Mouse (Mus musculus) olfactory bulb, adult 2 months (tissue): ENCODE data around the gene Mat2a. TPM values are rescaled to one million over a fixed set of nuclear protein-coding genes. Genes with fewer than 3 reads are reported as not detected.

Experiments used
- H3K27ac ChIP-seq: fragments of 200-500 bp; 2 replicates; pipeline ENCODE4 v1.5.1; 2012; ENCODE audit warnings: low read depth, low read length; ENCODE audit not compliant: insufficient read depth
- H3K4me1 ChIP-seq: fragments of 200-500 bp; 2 replicates; pipeline ENCODE4 v1.6.1; 2012; ENCODE audit warnings: low read length; ENCODE audit not compliant: control insufficient read depth, insufficient read depth
- H3K4me3 ChIP-seq: fragments of 200-500 bp; 2 replicates; pipeline ENCODE4 v1.5.1; 2012; ENCODE audit warnings: mild to moderate bottlenecking, low read depth, low read length, moderate library complexity; ENCODE audit not compliant: insufficient read depth
- CTCF ChIP-seq: fragments of 200-500 bp; IDR thresholded peaks from 2 replicates; pipeline ENCODE4 v1.5.1; 2012; ENCODE audit warnings: low read depth, mild to moderate bottlenecking, low read length, moderate library complexity; ENCODE audit not compliant: insufficient read depth
- POLR2A ChIP-seq: fragments of 200-500 bp; IDR thresholded peaks from 2 replicates; pipeline ENCODE4 v1.6.1; 2012; ENCODE audit warnings: mild to moderate bottlenecking, low read depth, low read length, moderate library complexity; ENCODE audit not compliant: insufficient read depth
- WGBS: fragments of 180-500 bp; shearing (Covaris S2); methylation state at CpG from one replicate; pipeline ENCODE4 v1.1.7; 2018; 5-methylcytosine and 5-hydroxymethylcytosine counted together
- polyA plus RNA-seq: library from polyadenylated mRNA; stranded (reverse); fragments of >200 nt; gene quantifications from 2 replicates; pipeline ENCODE4 v1.2.4, GENCODE M21; 2012; ENCODE audit warnings: low replicate concordance; ENCODE audit not compliant: missing spikeins, insufficient read depth, insufficient read length

Mat2a gene
- polyA plus RNA-seq, 1 experiment = 557 TPM

DNA sequence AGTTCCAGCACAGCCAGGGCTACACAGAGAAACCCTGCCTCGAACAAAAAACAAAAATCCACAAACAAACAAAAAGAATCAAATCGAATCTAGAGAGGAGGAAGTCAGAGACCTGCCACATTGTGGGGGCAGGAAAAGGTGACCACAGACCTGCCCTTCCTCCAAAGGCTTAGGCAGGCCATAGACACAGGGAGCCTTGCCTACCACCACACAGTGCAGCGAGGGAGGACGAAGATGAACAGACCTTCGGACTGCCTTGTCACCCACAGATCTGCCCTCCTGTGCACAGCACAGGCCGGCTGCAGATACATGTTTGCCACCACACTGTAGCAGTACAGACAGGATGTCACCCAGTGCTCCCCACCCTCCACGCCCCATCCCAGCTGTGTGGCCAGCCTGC lies 28.8 kb downstream of the Mat2a start:
- Histone ChIP-seq H3K4me3 (no peak overlapping the region), H3K4me1 (peaks cover 4% of the 10 kb centered on the region), H3K27ac (no peak overlapping the region)
- 84% methylated on average over 7 of the region's 7 CpGs for WGBS
- TF ChIP-seq CTCF = no peak
- TF ChIP-seq POLR2A = no peak

- H3K4me3 ChIP-seq = no peak overlapping the region
- no peak overlapping the region for H3K27ac ChIP-seq
- H3K4me1 ChIP-seq = peaks cover 1% of the 10 kb centered on the region
- WGBS = 19% methylated on average over 1 of the region's 1 CpGs
- TF ChIP-seq POLR2A (no peak), CTCF (no peak)
Observed at GRCm38 (mm10) chr6:72410003-72410402, 29.4 kb downstream of the Mat2a start.

DNA sequence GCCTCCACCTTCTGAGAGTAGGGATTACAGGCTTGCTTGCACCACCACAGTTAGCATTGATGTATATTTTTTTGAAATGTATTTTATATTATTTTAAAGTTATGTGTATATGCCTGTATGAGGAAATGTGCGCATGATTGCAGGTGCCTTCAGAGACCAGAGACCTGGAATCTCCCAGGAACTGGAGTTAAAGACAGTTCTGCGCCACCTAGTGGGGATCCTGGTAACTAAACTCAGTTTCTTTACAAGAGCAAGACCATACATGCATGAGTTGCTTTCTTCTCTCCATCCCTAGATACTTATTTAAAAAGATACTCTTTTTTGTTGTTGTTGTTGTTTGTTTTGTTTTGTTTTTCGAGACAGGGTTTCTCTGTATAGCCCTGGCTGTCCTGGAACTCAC lies 29.8 kb downstream of the Mat2a start:
- Histone ChIP-seq H3K4me1 (no peaks in the 10 kb centered on the region; the same call in 1 of the 2 replicates), H3K27ac (no peak overlapping the region), H3K4me3 (no peak overlapping the region)
- TF ChIP-seq POLR2A = no peak
- TF ChIP-seq CTCF = no peak
- WGBS = 13% methylated on average over 3 of the region's 3 CpGs

DNA sequence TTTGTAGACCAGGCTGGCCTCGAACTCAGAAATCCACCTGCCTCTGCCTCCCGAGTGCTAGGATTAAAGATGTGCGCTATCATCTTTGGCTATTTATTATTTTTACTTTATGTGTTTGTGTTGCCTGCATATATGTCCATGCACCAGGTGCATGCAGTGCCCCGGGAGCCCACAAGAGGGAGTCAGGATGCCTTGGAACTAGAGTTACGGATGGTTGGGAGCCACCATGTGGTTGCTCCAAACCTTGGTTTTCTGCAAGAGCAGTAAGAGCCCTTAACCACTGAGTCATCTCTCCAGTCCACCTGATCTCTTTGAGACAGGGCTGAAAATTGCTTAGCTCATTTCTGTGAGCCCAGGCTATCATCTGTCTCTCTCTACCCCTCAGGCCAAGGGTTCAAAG lies 32.2 kb downstream of the Mat2a start:
- no peaks in the 10 kb centered on the region for H3K4me1 ChIP-seq
- WGBS = under 1% methylated on average over 5 of the region's 5 CpGs
- H3K27ac ChIP-seq = no peak overlapping the region
- no peak overlapping the region for H3K4me3 ChIP-seq
- TF ChIP-seq CTCF (peak; percentile 87), POLR2A (no peak)

DNA sequence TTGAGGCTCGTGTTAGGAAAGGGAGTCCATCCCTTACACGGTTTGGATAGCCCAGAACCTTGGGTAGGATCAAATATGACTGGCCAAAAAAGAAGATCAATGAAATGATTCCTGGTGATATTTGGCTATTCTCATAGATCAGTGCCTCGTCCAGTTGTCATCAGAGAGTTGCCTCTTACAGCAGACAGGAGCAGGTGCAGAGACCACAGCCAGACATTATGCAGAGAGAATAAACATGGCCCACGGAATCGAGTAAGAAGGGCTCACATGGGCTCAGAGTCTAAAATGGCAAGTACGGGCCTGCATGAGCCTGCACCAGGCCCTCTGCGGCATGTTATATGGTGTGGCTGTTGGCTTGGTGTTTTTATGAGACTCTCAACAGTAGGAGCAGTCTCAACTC lies 34.0 kb downstream of the Mat2a start:
- no peak for TF ChIP-seq CTCF
- no peak for TF ChIP-seq POLR2A
- WGBS = 80% methylated on average over 7 of the region's 7 CpGs
- no peaks in the 10 kb centered on the region for H3K4me1 ChIP-seq
- H3K27ac ChIP-seq = no peak overlapping the region
- no peak overlapping the region for H3K4me3 ChIP-seq

DNA sequence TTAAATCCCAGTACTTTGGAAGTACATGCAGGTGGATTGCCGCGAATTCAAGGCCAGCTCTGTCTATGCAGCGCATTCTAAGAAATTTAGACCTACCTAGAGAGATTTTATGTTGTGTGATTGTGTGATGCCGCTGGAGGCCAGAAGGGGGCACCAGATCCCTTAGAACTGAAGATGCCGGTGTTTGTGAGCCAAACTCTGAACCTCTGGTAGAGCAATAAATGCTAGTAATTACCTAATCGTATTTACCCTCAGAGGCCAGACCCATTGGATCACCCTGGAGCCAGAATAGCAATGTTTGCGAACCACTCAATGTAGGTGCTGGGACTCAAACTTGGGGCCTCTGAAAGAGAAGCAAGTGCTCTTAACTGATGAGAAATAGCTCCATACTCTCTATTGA lies 37.5 kb downstream of the Mat2a start:
- Histone ChIP-seq H3K4me3 (no peak overlapping the region), H3K4me1 (no peaks in the 10 kb centered on the region), H3K27ac (no peak overlapping the region)
- WGBS = 16% methylated on average over 7 of the region's 7 CpGs
- TF ChIP-seq POLR2A (no peak), CTCF (0 out of 2 replicates have a peak, but pooled peaks have one; percentile 34)

DNA sequence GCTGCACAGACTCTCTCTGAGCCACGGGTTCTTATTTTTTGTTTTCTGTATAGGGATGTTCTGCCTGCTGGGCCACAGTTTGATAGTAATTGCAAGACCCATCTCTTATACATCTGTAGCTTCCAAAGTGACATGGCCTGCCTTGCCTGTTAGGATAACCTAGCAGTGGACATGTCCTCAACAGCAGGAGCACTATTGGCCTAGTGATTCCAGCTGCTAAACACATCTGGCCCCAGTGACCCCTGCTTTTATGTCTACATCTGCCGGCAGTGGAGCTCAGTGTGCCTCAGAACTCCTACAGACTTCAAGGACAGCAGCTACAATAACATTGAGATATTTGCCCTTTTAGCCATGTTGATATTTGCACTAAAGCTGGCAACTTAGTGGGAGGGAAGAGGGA lies 39.4 kb downstream of the Mat2a start:
- Histone ChIP-seq H3K4me3 (no peak overlapping the region), H3K4me1 (no peaks in the 10 kb centered on the region), H3K27ac (no peak overlapping the region)
- TF ChIP-seq POLR2A (no peak), CTCF (no peak)
- 77% methylated on average over 2 of the region's 2 CpGs for WGBS

GRCm38 (mm10) chr6:72396837-72397251 lies 42.5 kb downstream of the Mat2a start:
- WGBS = 85% methylated on average over 10 of the region's 10 CpGs
- Histone ChIP-seq H3K4me3 (no peak overlapping the region), H3K27ac (no peak overlapping the region), H3K4me1 (no peaks in the 10 kb centered on the region)
- TF ChIP-seq CTCF (no peak), POLR2A (no peak)

GRCm38 (mm10) chr6:72392341-72392740 lies 47.0 kb downstream of the Mat2a start:
- TF ChIP-seq POLR2A = no peak
- no peak for TF ChIP-seq CTCF
- Histone ChIP-seq H3K4me3 (no peak overlapping the region), H3K27ac (no peak overlapping the region), H3K4me1 (peaks cover 15% of the 10 kb centered on the region)
- WGBS = 90% methylated on average over 5 of the region's 5 CpGs
